Mouse (Mus musculus): ENCODE measurements around the gene March6. TPM values are rescaled to one million over a fixed set of nuclear protein-coding genes. Genes with fewer than 3 reads are reported as not detected.

March6 gene
- polyA plus RNA-seq, 1 experiment from 2014 or later, result 102 TPM

DNA sequence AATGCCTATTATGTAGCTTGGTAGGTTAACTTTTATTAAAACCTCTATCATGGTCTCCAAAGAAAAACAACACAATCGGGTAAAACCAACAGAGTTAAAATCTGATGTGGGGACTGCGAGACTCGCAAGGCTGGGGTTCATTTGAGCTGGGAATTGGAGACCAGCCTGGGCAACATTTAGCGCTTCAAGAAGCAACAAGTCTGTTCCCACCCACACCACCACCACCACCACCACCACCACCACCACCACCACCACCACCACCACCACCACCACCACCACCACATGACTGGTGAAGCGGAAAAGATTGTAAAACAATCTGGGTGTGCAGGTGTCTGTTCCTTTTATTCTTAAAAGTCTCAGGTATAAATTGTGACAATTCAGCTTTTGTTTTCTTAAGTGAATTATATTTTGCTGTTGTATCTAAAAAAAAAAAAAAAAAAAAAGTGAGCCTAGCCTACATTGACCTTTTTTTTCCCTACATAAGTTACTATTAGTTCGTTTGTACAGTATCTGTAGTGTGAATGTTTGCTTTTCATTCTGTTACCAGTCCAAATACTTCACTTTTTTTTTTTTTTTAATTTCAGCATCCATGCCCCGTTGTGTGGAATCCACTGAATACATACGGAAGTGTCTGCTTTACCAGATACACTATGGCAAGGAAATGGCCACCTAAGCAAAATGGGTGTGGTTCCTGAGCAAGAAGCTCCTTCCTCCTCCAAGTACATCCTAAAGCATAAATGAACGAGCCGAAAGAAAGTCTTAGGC is 76.6 kb downstream of the March6 start:
- ATAC-seq (ENCODE audit: low FRiP score) (no peak), DNase-seq (ENCODE audit: low spot score) (no peak)
- Histone ChIP-seq H3K4me1 (replicated peaks; ENCODE audit: control insufficient read depth, insufficient read depth, low read length) (peaks cover 6% of the 10 kb centered on the region), H3K9ac (peak overlapping the region; percentile 82), H3K27ac (peak overlapping the region; percentile 84), H3K27me3 (ENCODE audit: control insufficient read depth, insufficient read depth, low read length) (no peaks in the 10 kb centered on the region), H3K9me3 (ENCODE audit: control insufficient read depth, low read length) (no peaks in the 10 kb centered on the region), H3K4me3 (replicated peaks; ENCODE audit: low read length) (peak overlapping the region; percentile 70), H3K4me2 (replicated peaks) (peak overlapping the region; percentile 89), H3K36me3 (replicated peaks; ENCODE audit: control insufficient read depth, insufficient read depth) (peaks cover 30% of the 10 kb centered on the region)
- WGBS, result 60% methylated on average over 10 of the region's 10 CpGs

GRCm38 (mm10) chr15:31453098-31453916 is 77.5 kb downstream of the March6 start, which contains the start of gene Ropn1l:
TSS of gene Ropn1l (minus strand) at chr15:31453737.
- H3K9ac ChIP-seq, result peak within 1 kb of the TSS; percentile 82
- H3K9me3 ChIP-seq (ENCODE audit: control insufficient read depth, low read length), result no peaks in the 10 kb centered on the region
- H3K36me3 ChIP-seq (replicated peaks; ENCODE audit: control insufficient read depth, insufficient read depth), result peaks cover 20% of the 10 kb centered on the region
- H3K4me1 ChIP-seq (replicated peaks; ENCODE audit: control insufficient read depth, insufficient read depth, low read length), result peaks cover 6% of the 10 kb centered on the region
- DNase-seq (ENCODE audit: low spot score), result peak; percentile 91
- H3K4me2 ChIP-seq (replicated peaks), result peak within 1 kb of the TSS; percentile 89
- H3K27ac ChIP-seq, result peak within 1 kb of the TSS; percentile 84
- peak; percentile 95 for ATAC-seq (ENCODE audit: low FRiP score)
- no peaks in the 10 kb centered on the region for H3K27me3 ChIP-seq (ENCODE audit: control insufficient read depth, insufficient read depth, low read length)
- under 1% methylated on average over 57 of the region's 57 CpGs for WGBS
- H3K4me3 ChIP-seq (replicated peaks; ENCODE audit: low read length), result peak within 1 kb of the TSS; percentile 70

GRCm38 (mm10) chr15:31452336-31453097 is 78.3 kb downstream of the March6 start:
- H3K27me3 ChIP-seq (ENCODE audit: control insufficient read depth, insufficient read depth, low read length), result no peaks in the 10 kb centered on the region
- peak overlapping the region; percentile 82 for H3K9ac ChIP-seq
- ATAC-seq (ENCODE audit: low FRiP score) (no peak), DNase-seq (ENCODE audit: low spot score) (no peak)
- H3K27ac ChIP-seq, result 0 out of 2 replicates have a peak overlapping the region, but pooled peaks have one; percentile 84
- peak overlapping the region; percentile 70 for H3K4me3 ChIP-seq (replicated peaks; ENCODE audit: low read length)
- WGBS, result 56% methylated on average over 18 of the region's 18 CpGs
- peak overlapping the region; percentile 89 for H3K4me2 ChIP-seq (replicated peaks)
- H3K4me1 ChIP-seq (replicated peaks; ENCODE audit: control insufficient read depth, insufficient read depth, low read length), result peaks cover 6% of the 10 kb centered on the region
- no peaks in the 10 kb centered on the region for H3K9me3 ChIP-seq (ENCODE audit: control insufficient read depth, low read length)
- peaks cover 12% of the 10 kb centered on the region; the same call in 1 of the 2 replicates for H3K36me3 ChIP-seq (replicated peaks; ENCODE audit: control insufficient read depth, insufficient read depth)

DNA sequence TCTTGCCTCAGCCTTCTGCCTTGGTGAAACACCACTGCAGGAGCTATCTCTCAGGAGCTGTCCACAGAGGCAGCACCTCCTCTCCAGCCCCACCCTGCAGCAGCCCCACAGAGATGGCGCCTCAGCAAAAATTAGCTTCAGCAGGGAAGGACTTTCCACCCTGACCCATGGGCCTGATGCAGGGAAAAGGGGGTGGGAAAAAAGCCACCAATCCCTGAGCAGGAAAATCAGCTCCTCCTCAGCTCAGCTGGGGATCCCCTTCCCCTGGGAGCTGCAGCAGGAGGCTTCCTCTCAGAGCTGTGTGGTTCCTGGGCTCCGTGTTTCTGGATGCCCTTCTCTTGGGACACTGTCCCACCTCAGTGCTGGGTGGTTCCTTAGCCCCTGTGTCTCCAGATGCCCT is 81.1 kb downstream of the March6 start:
- Histone ChIP-seq H3K27me3 (ENCODE audit: control insufficient read depth, insufficient read depth, low read length) (no peaks in the 10 kb centered on the region), H3K4me1 (replicated peaks; ENCODE audit: control insufficient read depth, insufficient read depth, low read length) (peaks cover 6% of the 10 kb centered on the region), H3K9ac (no peak overlapping the region), H3K27ac (no peak overlapping the region), H3K4me2 (replicated peaks) (no peak overlapping the region), H3K9me3 (ENCODE audit: control insufficient read depth, low read length) (no peaks in the 10 kb centered on the region), H3K36me3 (replicated peaks; ENCODE audit: control insufficient read depth, insufficient read depth) (no peaks in the 10 kb centered on the region), H3K4me3 (replicated peaks; ENCODE audit: low read length) (no peak overlapping the region)
- DNase-seq (ENCODE audit: low spot score), result no peak
- ATAC-seq (ENCODE audit: low FRiP score), result no peak
- WGBS, result 22% methylated on average over 2 of the region's 2 CpGs

DNA sequence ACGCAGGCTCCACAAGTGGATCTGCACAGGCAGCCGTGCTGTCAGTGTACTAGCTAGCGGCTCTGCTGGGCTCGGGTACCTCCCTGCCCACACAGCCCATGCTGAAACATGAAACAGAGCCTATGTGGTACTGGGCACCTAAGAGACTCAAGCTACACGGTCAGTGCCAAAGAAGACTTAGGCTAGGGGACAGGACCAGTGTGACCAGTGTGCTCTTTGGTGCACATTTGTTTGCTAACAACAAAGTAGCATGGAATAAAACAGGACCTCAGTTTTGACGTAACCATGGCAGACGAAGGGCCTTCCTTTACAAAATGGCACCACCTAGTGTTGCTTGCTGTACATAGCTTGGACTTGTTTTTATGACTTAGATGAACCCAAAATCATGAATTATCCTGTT is 83.7 kb downstream of the March6 start:
- no peaks in the 10 kb centered on the region for H3K4me1 ChIP-seq (replicated peaks; ENCODE audit: control insufficient read depth, insufficient read depth, low read length)
- no peaks in the 10 kb centered on the region for H3K9me3 ChIP-seq (ENCODE audit: control insufficient read depth, low read length)
- no peak overlapping the region for H3K9ac ChIP-seq
- WGBS, result 47% methylated on average over 7 of the region's 7 CpGs
- H3K36me3 ChIP-seq (replicated peaks; ENCODE audit: control insufficient read depth, insufficient read depth), result no peaks in the 10 kb centered on the region
- ATAC-seq (ENCODE audit: low FRiP score) (peak; percentile 69), DNase-seq (ENCODE audit: low spot score) (peak; percentile 82)
- 0 out of 2 replicates have a peak overlapping the region, but pooled peaks have one; percentile 5 for H3K4me2 ChIP-seq (replicated peaks)
- H3K27me3 ChIP-seq (ENCODE audit: control insufficient read depth, insufficient read depth, low read length), result no peaks in the 10 kb centered on the region
- no peak overlapping the region for H3K4me3 ChIP-seq (replicated peaks; ENCODE audit: low read length)
- H3K27ac ChIP-seq, result no peak overlapping the region

DNA sequence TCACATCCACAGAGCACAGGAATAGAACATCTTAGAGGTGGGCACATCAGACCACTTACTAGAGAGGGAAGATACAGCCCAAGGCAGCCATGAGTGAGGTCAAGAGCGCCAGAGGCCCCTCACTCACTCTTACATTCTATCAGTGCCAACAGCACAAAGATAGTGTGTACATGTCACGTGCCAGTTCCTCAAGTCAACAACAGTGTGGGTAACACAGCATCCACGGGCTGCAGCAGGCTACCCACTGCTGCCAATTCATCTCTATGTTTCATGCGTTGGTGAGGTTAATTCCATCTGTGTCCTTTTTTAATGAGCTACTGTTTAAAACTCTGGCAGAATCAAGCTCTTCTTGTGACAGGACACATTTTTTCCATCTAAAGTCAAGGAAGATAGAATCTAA is 88.2 kb downstream of the March6 start:
- Histone ChIP-seq H3K4me2 (replicated peaks) (no peak overlapping the region), H3K4me1 (replicated peaks; ENCODE audit: control insufficient read depth, insufficient read depth, low read length) (no peaks in the 10 kb centered on the region), H3K36me3 (replicated peaks; ENCODE audit: control insufficient read depth, insufficient read depth) (no peaks in the 10 kb centered on the region), H3K9ac (no peak overlapping the region), H3K27me3 (ENCODE audit: control insufficient read depth, insufficient read depth, low read length) (no peaks in the 10 kb centered on the region), H3K9me3 (ENCODE audit: control insufficient read depth, low read length) (no peaks in the 10 kb centered on the region), H3K4me3 (replicated peaks; ENCODE audit: low read length) (no peak overlapping the region), H3K27ac (no peak overlapping the region)
- ATAC-seq (ENCODE audit: low FRiP score) (no peak), DNase-seq (ENCODE audit: low spot score) (no peak)
- WGBS, result 90% methylated on average over 4 of the region's 4 CpGs

DNA sequence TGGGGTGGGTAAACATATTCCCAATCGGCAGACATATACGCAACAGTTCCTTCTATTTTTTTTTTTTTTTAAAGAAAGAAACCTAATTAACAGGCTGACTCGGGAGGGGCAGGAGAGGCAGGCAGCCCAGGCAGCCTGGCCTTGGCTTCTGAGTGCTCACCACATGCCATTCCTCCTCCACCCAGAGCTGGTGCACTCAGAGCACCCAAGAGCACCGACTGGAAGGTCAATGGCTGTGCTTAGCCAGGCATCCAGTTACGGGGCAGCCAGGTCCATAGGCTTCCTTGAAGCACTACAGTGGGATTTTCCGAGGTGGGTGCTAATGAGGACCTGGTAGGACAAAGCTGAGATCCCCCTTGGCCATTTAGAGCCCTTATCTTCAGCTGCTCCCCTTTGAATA is 88.9 kb downstream of the March6 start:
- Histone ChIP-seq H3K4me2 (replicated peaks) (no peak overlapping the region), H3K4me1 (replicated peaks; ENCODE audit: control insufficient read depth, insufficient read depth, low read length) (no peaks in the 10 kb centered on the region), H3K36me3 (replicated peaks; ENCODE audit: control insufficient read depth, insufficient read depth) (no peaks in the 10 kb centered on the region), H3K4me3 (replicated peaks; ENCODE audit: low read length) (no peak overlapping the region), H3K9me3 (ENCODE audit: control insufficient read depth, low read length) (no peaks in the 10 kb centered on the region), H3K9ac (no peak overlapping the region), H3K27me3 (ENCODE audit: control insufficient read depth, insufficient read depth, low read length) (no peaks in the 10 kb centered on the region), H3K27ac (no peak overlapping the region)
- 80% methylated on average over 6 of the region's 6 CpGs for WGBS
- ATAC-seq (ENCODE audit: low FRiP score) (no peak), DNase-seq (ENCODE audit: low spot score) (no peak)

DNA sequence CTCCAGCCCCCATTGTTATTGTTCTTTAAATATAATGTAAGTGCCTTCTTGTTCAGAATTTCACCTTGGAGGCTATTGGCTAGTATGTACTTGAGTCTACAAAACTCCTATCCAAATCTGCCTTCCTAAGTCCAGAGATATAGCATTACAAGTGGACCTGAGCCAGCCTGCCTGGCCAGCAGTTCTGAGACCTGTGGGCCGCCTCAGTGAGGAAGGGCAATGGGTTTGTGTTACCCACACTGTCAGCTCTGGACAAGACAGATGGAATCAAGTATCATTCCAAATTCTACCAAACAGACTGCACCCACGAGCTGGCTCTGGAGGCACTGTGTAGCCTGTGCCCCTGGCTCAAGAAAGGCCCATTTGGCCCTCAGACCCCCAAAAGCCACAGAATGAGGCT is 94.0 kb downstream of the March6 start:
- no peak for DNase-seq (ENCODE audit: low spot score)
- H3K9me3 ChIP-seq (ENCODE audit: control insufficient read depth, low read length), result no peaks in the 10 kb centered on the region
- H3K4me3 ChIP-seq (replicated peaks; ENCODE audit: low read length), result no peak overlapping the region
- no peak overlapping the region for H3K27ac ChIP-seq
- H3K36me3 ChIP-seq (replicated peaks; ENCODE audit: control insufficient read depth, insufficient read depth), result no peaks in the 10 kb centered on the region
- 85% methylated on average over 2 of the region's 2 CpGs for WGBS
- no peak overlapping the region for H3K9ac ChIP-seq
- no peaks in the 10 kb centered on the region for H3K4me1 ChIP-seq (replicated peaks; ENCODE audit: control insufficient read depth, insufficient read depth, low read length)
- no peak overlapping the region for H3K4me2 ChIP-seq (replicated peaks)
- ATAC-seq (ENCODE audit: low FRiP score), result no peak
- H3K27me3 ChIP-seq (ENCODE audit: control insufficient read depth, insufficient read depth, low read length), result no peaks in the 10 kb centered on the region

- Histone ChIP-seq H3K4me3 (replicated peaks; ENCODE audit: low read length) (no peak overlapping the region), H3K9me3 (ENCODE audit: control insufficient read depth, low read length) (no peaks in the 10 kb centered on the region), H3K9ac (no peak overlapping the region), H3K27me3 (ENCODE audit: control insufficient read depth, insufficient read depth, low read length) (no peaks in the 10 kb centered on the region), H3K27ac (no peak overlapping the region), H3K36me3 (replicated peaks; ENCODE audit: control insufficient read depth, insufficient read depth) (no peaks in the 10 kb centered on the region), H3K4me2 (replicated peaks) (no peak overlapping the region), H3K4me1 (replicated peaks; ENCODE audit: control insufficient read depth, insufficient read depth, low read length) (no peaks in the 10 kb centered on the region)
- ATAC-seq (ENCODE audit: low FRiP score), result no peak
- no peak for DNase-seq (ENCODE audit: low spot score)
- 52% methylated on average over 1 of the region's 1 CpGs for WGBS
These were observed 94.8 kb downstream of the March6 start for GRCm38 (mm10) chr15:31436083-31436482.
